Mouse (Mus musculus): Measurements from ENCODE around the gene Hdac7. TPM values are rescaled to one million over a fixed set of nuclear protein-coding genes. Genes with fewer than 3 reads are reported as not detected.
A peak's percentile ranks its signal among the peaks of the same experiment; 100 is the strongest.

Gene Hdac7
- polyA plus RNA-seq, 2 experiments: 36.5 to 79.3 TPM

DNA sequence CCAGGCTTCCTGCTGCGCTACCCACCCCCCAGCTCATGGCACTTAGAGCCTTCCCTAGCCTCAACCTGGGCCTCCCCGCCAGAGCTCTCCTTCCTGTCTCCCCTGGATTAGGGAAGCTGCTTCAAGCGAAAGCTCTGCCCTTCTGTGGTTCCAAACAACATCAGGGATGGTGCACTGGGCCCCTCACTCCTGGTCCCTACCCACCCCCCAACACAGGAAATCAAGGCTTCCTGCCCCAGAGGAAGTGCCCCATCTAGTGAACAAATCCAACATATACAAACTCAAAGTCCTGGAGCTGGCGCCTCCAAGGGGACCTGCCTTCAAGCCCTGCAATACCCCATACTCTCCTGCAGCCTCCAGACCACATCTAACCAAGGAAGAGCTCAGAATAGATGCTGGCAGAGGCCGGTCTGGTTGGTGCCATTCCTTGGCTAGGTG, 15.4 kb downstream of the Hdac7 start:
- Histone ChIP-seq H3K4me1 (ENCODE audit: control insufficient read depth, insufficient read depth, low read length) (peaks cover 60% of the 10 kb centered on the region), H3K27me3 (ENCODE audit: control insufficient read depth, insufficient read depth, low read length) (no peaks in the 10 kb centered on the region), H3K36me3 (ENCODE audit: control insufficient read depth, insufficient read depth, low read length) (peaks cover 4% of the 10 kb centered on the region; the same call in 1 of the 2 replicates), H3K9me3 (ENCODE audit: control insufficient read depth, low read length) (no peaks in the 10 kb centered on the region), H3K4me3 (replicated peaks; ENCODE audit: low read length) (no peak overlapping the region; the same call in 1 of the 2 replicates), H3K27ac (replicated peaks; ENCODE audit: low read depth, low read length) (peak overlapping the region; percentile 48), H3K9ac (ENCODE audit: low read depth, low read length, severe bottlenecking) (peak overlapping the region; percentile 98; the same call in 1 of the 2 replicates), H3K4me2 (replicated peaks; ENCODE audit: low read depth, low read length, severe bottlenecking) (peak overlapping the region; percentile 79)
- WGBS: 36% methylated on average over 5 of the region's 5 CpGs
- no peak for TF ChIP-seq POLR2A (IDR thresholded peaks at IDR 0.05; ENCODE audit: borderline replicate concordance, extremely low read depth, insufficient read depth, insufficient read length)
- ATAC-seq (ENCODE audit: low FRiP score, low read depth) (no peak), DNase-seq (ENCODE audit: low spot score) (no peak)

GRCm38 (mm10) chr15:97828221-97828842, 16.0 kb downstream of the Hdac7 start:
- ATAC-seq (ENCODE audit: low FRiP score, low read depth) (no peak), DNase-seq (ENCODE audit: low spot score) (peak; percentile 42)
- Histone ChIP-seq H3K4me3 (replicated peaks; ENCODE audit: low read length) (no peak overlapping the region), H3K4me2 (replicated peaks; ENCODE audit: low read depth, low read length, severe bottlenecking) (peak overlapping the region; percentile 29), H3K9me3 (ENCODE audit: control insufficient read depth, low read length) (no peaks in the 10 kb centered on the region), H3K36me3 (ENCODE audit: control insufficient read depth, insufficient read depth, low read length) (peaks cover 5% of the 10 kb centered on the region; the same call in 1 of the 2 replicates), H3K9ac (ENCODE audit: low read depth, low read length, severe bottlenecking) (peak overlapping the region; percentile 8), H3K27me3 (ENCODE audit: control insufficient read depth, insufficient read depth, low read length) (no peaks in the 10 kb centered on the region), H3K27ac (replicated peaks; ENCODE audit: low read depth, low read length) (peak overlapping the region; percentile 48), H3K4me1 (ENCODE audit: control insufficient read depth, insufficient read depth, low read length) (peaks cover 63% of the 10 kb centered on the region)
- 34% methylated on average over 6 of the region's 6 CpGs for WGBS
- no peak for TF ChIP-seq POLR2A (IDR thresholded peaks at IDR 0.05; ENCODE audit: borderline replicate concordance, extremely low read depth, insufficient read depth, insufficient read length)

- Histone ChIP-seq H3K4me2 (replicated peaks; ENCODE audit: low read depth, low read length, severe bottlenecking) (no peak overlapping the region), H3K36me3 (ENCODE audit: control insufficient read depth, insufficient read depth, low read length) (peaks cover 5% of the 10 kb centered on the region; the same call in 1 of the 2 replicates), H3K27ac (replicated peaks; ENCODE audit: low read depth, low read length) (no peak overlapping the region), H3K9me3 (ENCODE audit: control insufficient read depth, low read length) (no peaks in the 10 kb centered on the region), H3K4me3 (replicated peaks; ENCODE audit: low read length) (no peak overlapping the region), H3K9ac (ENCODE audit: low read depth, low read length, severe bottlenecking) (no peak overlapping the region), H3K27me3 (ENCODE audit: control insufficient read depth, insufficient read depth, low read length) (no peaks in the 10 kb centered on the region), H3K4me1 (ENCODE audit: control insufficient read depth, insufficient read depth, low read length) (peaks cover 66% of the 10 kb centered on the region)
- TF ChIP-seq POLR2A (IDR thresholded peaks at IDR 0.05; ENCODE audit: borderline replicate concordance, extremely low read depth, insufficient read depth, insufficient read length): no peak
- 83% methylated on average over 8 of the region's 8 CpGs for WGBS
- no peak for ATAC-seq (ENCODE audit: low FRiP score, low read depth)
- no peak for DNase-seq (ENCODE audit: low spot score)
Observed at GRCm38 (mm10) chr15:97827401-97827800, 16.9 kb downstream of the Hdac7 start.

DNA sequence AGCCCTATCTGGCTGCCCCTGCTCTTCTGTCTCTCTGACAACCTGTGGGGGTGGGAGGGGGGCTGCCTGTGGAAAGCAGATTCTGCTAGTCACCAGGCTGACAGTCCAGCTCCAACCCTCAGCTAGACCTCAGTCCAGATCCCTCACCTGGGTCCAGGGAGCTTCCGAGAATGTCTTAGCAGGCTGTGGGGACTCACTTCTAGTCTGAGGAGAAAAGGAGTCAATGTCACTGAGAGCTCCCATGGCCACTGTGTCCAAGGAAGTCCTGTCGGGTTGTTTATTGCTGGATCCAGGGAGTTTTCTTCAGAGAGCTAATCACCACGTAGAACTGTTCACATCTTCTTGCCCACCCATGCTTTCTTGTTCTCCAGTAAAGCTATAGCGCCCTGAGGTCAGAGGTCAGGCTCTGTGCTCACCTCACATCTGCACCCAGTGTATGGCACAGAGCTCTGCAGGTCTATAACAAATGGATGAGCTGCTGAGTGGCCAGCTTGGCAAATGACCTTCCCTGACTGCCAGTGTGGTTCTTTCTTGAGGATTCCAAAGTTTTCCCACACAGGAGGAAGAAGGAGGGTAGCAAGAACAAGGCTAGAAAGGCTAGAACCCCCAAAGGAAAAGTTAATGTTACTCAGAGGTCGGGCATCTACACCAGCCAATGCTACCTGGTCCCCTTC, 17.6 kb downstream of the Hdac7 start:
- 53% methylated on average over 5 of the region's 5 CpGs for WGBS
- no peaks in the 10 kb centered on the region for H3K9me3 ChIP-seq (ENCODE audit: control insufficient read depth, low read length)
- H3K27ac ChIP-seq (replicated peaks; ENCODE audit: low read depth, low read length): no peak overlapping the region
- no peak overlapping the region for H3K4me3 ChIP-seq (replicated peaks; ENCODE audit: low read length)
- H3K9ac ChIP-seq (ENCODE audit: low read depth, low read length, severe bottlenecking): 0 out of 2 replicates have a peak overlapping the region, but pooled peaks have one; percentile 13
- peaks cover 70% of the 10 kb centered on the region for H3K4me1 ChIP-seq (ENCODE audit: control insufficient read depth, insufficient read depth, low read length)
- TF ChIP-seq POLR2A (IDR thresholded peaks at IDR 0.05; ENCODE audit: borderline replicate concordance, extremely low read depth, insufficient read depth, insufficient read length): no peak
- no peaks in the 10 kb centered on the region for H3K27me3 ChIP-seq (ENCODE audit: control insufficient read depth, insufficient read depth, low read length)
- ATAC-seq (ENCODE audit: low FRiP score, low read depth): no peak
- no peak for DNase-seq (ENCODE audit: low spot score)
- H3K36me3 ChIP-seq (ENCODE audit: control insufficient read depth, insufficient read depth, low read length): peaks cover 5% of the 10 kb centered on the region; the same call in 1 of the 2 replicates
- H3K4me2 ChIP-seq (replicated peaks; ENCODE audit: low read depth, low read length, severe bottlenecking): no peak overlapping the region

DNA sequence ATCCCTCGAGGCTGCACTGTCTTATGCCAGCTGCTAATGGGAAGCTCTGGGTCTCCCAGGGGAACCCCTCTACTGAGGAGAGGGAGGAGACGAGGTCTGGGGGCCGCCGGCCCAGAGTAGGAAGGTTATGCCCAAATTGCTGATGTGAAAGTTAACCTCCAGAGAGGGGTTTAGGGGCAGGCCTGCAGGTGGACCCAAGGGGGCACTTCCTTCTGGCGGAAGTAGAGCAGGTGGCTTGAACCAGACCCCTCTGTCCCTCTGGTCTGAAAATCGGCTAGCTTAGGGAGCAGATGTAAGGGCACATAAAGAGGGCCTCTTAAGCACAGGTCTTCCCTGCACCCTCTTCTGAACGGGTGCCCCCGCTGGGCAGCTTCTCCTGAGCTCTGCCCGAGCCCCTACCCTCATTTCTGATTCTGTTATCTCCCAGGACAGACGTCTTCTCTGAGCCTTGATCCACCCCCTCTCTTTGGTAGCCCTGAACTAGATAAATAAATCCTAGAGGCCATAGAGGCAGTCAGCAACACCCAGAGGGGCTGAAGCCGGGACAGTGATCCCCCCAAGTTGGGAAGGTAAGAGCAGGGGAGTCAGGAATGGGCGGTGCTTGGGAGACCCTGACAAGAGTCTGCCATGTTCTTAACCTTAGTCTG, 18.2 kb downstream of the Hdac7 start:
- no peak for TF ChIP-seq POLR2A (IDR thresholded peaks at IDR 0.05; ENCODE audit: borderline replicate concordance, extremely low read depth, insufficient read depth, insufficient read length)
- peaks cover 76% of the 10 kb centered on the region for H3K4me1 ChIP-seq (ENCODE audit: control insufficient read depth, insufficient read depth, low read length)

More for the DNA sequence above, 18.2 kb downstream of the Hdac7 start:
- 52% methylated on average over 12 of the region's 12 CpGs for WGBS
- Histone ChIP-seq H3K27me3 (ENCODE audit: control insufficient read depth, insufficient read depth, low read length) (no peaks in the 10 kb centered on the region), H3K9me3 (ENCODE audit: control insufficient read depth, low read length) (no peaks in the 10 kb centered on the region), H3K9ac (ENCODE audit: low read depth, low read length, severe bottlenecking) (peak overlapping the region; percentile 32), H3K27ac (replicated peaks; ENCODE audit: low read depth, low read length) (peak overlapping the region; percentile 71; the same call in 1 of the 2 replicates), H3K4me2 (replicated peaks; ENCODE audit: low read depth, low read length, severe bottlenecking) (peak overlapping the region; percentile 54), H3K36me3 (ENCODE audit: control insufficient read depth, insufficient read depth, low read length) (peaks cover 5% of the 10 kb centered on the region; the same call in 1 of the 2 replicates), H3K4me3 (replicated peaks; ENCODE audit: low read length) (0 out of 2 replicates have a peak overlapping the region, but pooled peaks have one; percentile 27)
- ATAC-seq (ENCODE audit: low FRiP score, low read depth) (no peak), DNase-seq (ENCODE audit: low spot score) (no peak)
